Mouse (Mus musculus): ENCODE results near the gene Slc37a3. TPM values are rescaled to one million over a fixed set of nuclear protein-coding genes. Genes with fewer than 3 reads are reported as not detected.

Slc37a3 gene
- polyA plus RNA-seq (2021; fragmentation: Nextera tagmentation): 18.1 and 18.4 TPM in 2 replicates
- long read RNA-seq, experiment 1, full-length matches to known transcripts: 20 of 31 reads
- long read RNA-seq, experiment 1, partial matches to known transcripts: 4 of 31 reads
- long read RNA-seq, experiment 1, other reads (novel, unspliced or antisense): 7 of 31 reads
- long read RNA-seq, experiment 2, full-length matches to known transcripts: 143 of 207 reads
- long read RNA-seq, experiment 2, partial matches to known transcripts: 13 of 207 reads
- long read RNA-seq, experiment 2, other reads (novel, unspliced or antisense): 51 of 207 reads

DNA sequence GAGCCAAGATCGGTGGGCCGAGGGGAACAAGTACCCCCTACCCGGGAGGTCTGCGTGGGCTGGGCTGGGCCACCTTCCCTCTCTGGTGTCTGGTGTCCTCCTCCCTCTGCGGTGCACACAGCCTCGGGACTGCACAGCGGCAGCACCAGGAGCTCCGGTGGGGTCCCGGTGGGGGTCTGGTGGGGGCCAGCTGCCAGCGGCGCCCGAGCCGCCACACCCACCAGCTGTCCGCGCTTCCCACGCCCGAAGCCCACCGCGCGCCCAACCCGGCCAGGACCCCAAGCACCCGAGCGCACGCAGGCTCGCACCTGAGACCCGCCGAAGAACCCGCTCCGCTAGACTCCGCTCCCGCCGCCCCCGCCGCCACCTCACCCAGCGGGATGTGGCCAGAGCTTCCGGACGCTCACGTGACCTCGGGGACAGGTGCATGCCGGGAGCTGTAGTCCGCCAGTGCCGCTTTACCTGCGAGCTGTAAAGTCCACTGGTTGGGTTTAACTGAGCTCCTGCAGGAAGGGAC is at the start of gene Slc37a3:
Slc37a3 (minus strand) TSS at position 365 of the 517 bp plus-strand sequence.

DNA sequence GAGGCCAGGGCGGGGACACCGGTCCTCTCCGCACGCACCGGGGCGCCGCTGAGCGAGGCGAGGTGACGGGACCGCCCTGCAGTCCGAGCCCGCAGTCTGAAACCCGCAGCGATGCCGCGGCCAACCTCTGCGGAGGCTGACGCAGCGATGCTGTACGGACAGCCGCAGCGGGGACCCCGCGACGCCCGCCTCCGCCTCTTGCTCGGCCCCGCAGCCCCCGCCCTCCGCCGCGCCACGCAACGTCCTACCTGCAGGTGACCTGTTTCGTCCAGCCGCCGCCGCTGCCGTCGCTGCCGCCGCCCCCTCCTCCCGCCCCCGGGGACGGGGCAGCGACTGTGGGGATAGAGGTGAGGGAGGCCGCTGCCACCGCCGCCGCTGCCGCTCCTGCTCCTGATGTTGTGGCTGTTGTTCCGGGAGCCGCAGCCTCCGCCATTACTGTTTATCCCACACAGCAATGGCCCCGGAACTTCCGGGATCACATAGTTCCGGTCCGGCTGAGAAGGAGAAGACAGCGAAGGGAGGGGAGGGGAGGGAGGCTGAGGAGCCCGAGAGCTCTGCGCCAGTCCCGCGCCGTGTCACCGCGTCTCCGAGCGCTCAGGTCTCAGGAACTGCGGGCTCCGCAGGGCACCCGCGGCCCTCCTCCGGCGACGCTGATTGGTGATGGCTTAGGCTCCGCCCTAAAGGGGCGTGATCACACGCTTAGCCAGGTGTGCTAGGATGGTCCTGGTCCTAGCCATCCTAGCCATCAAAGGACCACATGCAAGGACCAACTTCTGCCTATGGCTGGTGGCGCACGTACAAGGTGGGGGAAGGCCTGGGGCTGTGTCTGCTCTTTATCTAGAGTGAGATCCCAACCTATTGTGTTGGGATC is 42.6 kb upstream of the Slc37a3 start, which contains the start of gene Mkrn1:
Mkrn1 (minus strand) TSS at position 612 of the 871 bp plus-strand sequence.

DNA sequence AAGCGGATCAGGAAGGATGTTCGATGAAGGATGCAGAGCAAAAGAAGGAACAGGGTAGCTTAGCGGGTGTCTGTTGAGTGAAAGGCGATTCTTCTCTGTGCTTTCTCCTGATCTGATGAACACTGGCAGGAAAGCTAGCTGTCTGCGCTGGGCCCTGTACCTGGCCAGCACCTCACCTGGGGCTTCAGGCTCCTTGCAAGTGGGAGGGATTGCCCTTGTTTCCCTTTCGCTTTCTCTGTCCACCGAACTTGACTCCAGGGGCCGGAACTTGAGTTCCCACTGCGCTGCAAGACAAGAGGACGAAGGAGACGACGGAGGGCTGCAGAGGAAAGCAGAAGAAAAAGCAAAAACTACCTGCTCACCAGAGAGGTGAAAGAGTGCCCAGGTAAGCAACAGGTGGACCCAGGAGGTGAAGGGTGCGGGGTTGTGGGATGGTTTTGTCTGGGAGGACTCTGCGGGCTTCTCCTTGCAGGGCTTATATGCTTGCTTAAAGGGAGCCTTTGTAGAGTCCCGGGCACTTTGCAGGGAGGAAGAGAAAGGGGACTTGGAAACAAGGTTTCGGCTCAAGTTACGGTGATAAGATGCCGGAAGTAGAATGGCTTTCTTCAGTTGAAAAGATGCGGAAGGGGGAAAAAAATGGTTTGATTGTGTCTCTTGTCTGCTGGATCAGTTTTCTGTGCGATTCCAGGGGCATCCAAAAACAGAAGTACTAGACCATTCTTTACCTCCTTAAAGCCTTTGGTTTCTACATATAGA is 3.8 kb upstream of the Slc37a3 start, which contains the start of gene Rab19:
Rab19 (plus strand) TSS at position 51 of the 756 bp plus-strand sequence.

Other genes starting within 250 kb of the Slc37a3 start
- 3.1 and 3.5 TPM in 2 replicates for gene Kdm7a, start 170.9 kb downstream of the Slc37a3 start, polyA plus RNA-seq (2021; fragmentation: Nextera tagmentation)
- gene Rab19, start 3.5 kb upstream of the Slc37a3 start, polyA plus RNA-seq (2021; fragmentation: Nextera tagmentation): 0.20 and 0.28 TPM in 2 replicates
- gene Mkrn1, start 42.8 kb upstream of the Slc37a3 start, polyA plus RNA-seq (2021; fragmentation: Nextera tagmentation): 66.2 and 73.4 TPM in 2 replicates
- gene Dennd2a, start 180.2 kb upstream of the Slc37a3 start, polyA plus RNA-seq (2021; fragmentation: Nextera tagmentation): 2.4 and 2.8 TPM in 2 replicates
- gene Adck2, start 196.2 kb upstream of the Slc37a3 start, polyA plus RNA-seq (2021; fragmentation: Nextera tagmentation): 16.5 and 17.3 TPM in 2 replicates
- 1.6 TPM in 1 of 2 replicates, not detected in the other for gene Gm42420, start 208.1 kb upstream of the Slc37a3 start, polyA plus RNA-seq (2021; fragmentation: Nextera tagmentation)
- 817 and 903 TPM in 2 replicates for gene Ndufb2, start 214.9 kb upstream of the Slc37a3 start, polyA plus RNA-seq (2021; fragmentation: Nextera tagmentation)

All from layer of hippocampus, adult 6 months (tissue).